Mouse (Mus musculus) limb, embryonic 10.5 days (tissue): ENCODE measurements around the gene Wwtr1. TPM values are rescaled to one million over a fixed set of nuclear protein-coding genes. Genes with fewer than 3 reads are reported as not detected.

ENCODE experiments used
- DNase-seq: peaks from one replicate; pipeline ENCODE4 v3.0.0-alpha.2; 2017; ENCODE audit warnings: low spot score
- H3K27ac ChIP-seq: fragments of 300-500 bp; sonication (generic); 2 replicates; pipeline ENCODE4 v1.5.1; 2016; ENCODE audit warnings: mild to moderate bottlenecking
- H3K27me3 ChIP-seq: fragments of 300-500 bp; sonication (generic); 2 replicates; pipeline ENCODE4 v1.6.1; 2016; ENCODE audit warnings: low read depth, mild to moderate bottlenecking; ENCODE audit not compliant: poor library complexity, severe bottlenecking
- H3K36me3 ChIP-seq: fragments of 300-500 bp; sonication (generic); 2 replicates; pipeline ENCODE4 v1.6.1; 2016; ENCODE audit warnings: mild to moderate bottlenecking, moderate library complexity
- H3K4me1 ChIP-seq: fragments of 300-500 bp; sonication (generic); 2 replicates; pipeline ENCODE4 v1.6.1; 2016
- H3K4me3 ChIP-seq: fragments of 300-500 bp; sonication (generic); 2 replicates; pipeline ENCODE4 v1.5.1; 2016; ENCODE audit warnings: mild to moderate bottlenecking, moderate library complexity
- H3K9me3 ChIP-seq: fragments of 300-500 bp; sonication (generic); replicated peaks from 2 replicates; pipeline ENCODE4 v1.6.1; 2016; ENCODE audit warnings: mild to moderate bottlenecking
- WGBS: fragments of 180-500 bp; shearing (Covaris S2); methylation state at CpG from one replicate; pipeline ENCODE4 v1.1.7; 2016; 5-methylcytosine and 5-hydroxymethylcytosine counted together
- polyA plus RNA-seq: library from polyadenylated mRNA; unstranded; fragments of >200 nt; fragmentation: Nextera tagmentation; extraction: Ambion mirVana; gene quantifications from 2 replicates; pipeline ENCODE4 v1.2.1, GENCODE M21; 2016

The Wwtr1 gene
- polyA plus RNA-seq, 1 experiment from 2014 or later: 10.7 TPM

GRCm38 (mm10) chr3:57576056-57576824 lies 530 bp upstream of the Wwtr1 start:
- no peaks in the 10 kb centered on the region for H3K9me3 ChIP-seq
- 0% methylated on average over 35 of the region's 35 CpGs for WGBS
- DNase-seq: peak; percentile 70
- peak overlapping the region; percentile 86 for H3K4me3 ChIP-seq
- H3K36me3 ChIP-seq: 0 out of 2 replicates have a peak, but pooled peaks cover 3% of the 10 kb centered on the region
- H3K27me3 ChIP-seq: no peaks in the 10 kb centered on the region
- peak overlapping the region; percentile 92 for H3K27ac ChIP-seq
- H3K4me1 ChIP-seq: peaks cover 28% of the 10 kb centered on the region

- H3K4me1 ChIP-seq: peaks cover 28% of the 10 kb centered on the region
- H3K9me3 ChIP-seq: no peaks in the 10 kb centered on the region
- peak overlapping the region; percentile 92 for H3K27ac ChIP-seq
- H3K27me3 ChIP-seq: no peaks in the 10 kb centered on the region
- peak; percentile 70 for DNase-seq
- H3K4me3 ChIP-seq: peak overlapping the region; percentile 86
- under 1% methylated on average over 58 of the region's 59 CpGs for WGBS
- H3K36me3 ChIP-seq: peaks cover 7% of the 10 kb centered on the region; the same call in 1 of the 2 replicates
Measured at GRCm38 (mm10) chr3:57574885-57575659, 638 bp downstream of the Wwtr1 start.

- Histone ChIP-seq H3K27me3 (no peaks in the 10 kb centered on the region), H3K36me3 (peaks cover 14% of the 10 kb centered on the region), H3K9me3 (no peaks in the 10 kb centered on the region), H3K27ac (peak overlapping the region; percentile 92), H3K4me1 (peaks cover 28% of the 10 kb centered on the region), H3K4me3 (peak overlapping the region; percentile 86)
- DNase-seq: peak; percentile 36
- WGBS: 51% methylated on average over 14 of the region's 14 CpGs
Measured at GRCm38 (mm10) chr3:57573898-57574570, 1.7 kb downstream of the Wwtr1 start.

DNA sequence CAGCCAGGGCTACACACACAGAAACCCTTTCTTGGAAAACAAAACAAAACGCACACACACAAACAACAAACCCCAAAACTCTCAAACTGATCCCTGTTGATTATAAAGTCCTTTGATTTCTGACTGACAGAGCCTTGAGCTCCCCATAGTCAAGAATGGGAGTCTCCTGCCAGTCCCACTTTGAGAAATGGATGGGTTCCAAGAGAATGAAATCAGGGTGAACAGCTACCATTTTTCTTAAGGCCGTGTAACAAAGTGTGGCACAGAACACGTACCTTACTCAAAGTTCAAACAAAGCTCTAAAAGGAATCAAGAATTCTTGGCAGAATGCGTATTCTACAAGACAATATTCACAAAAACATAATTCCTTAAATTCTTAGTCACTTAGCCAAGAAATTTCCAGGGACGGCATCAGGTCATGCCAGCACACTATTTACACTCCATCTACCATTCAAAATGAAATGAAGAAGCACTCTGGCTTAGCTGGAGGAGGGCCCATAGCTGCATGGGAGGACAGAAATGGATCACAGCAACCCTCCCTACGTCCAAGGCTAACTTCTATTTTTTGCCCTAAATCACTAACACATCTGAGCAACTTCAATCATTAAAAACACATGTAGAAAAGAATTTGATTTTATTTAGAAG lies 3.3 kb downstream of the Wwtr1 start:
- 88% methylated on average over 6 of the region's 6 CpGs for WGBS
- H3K4me3 ChIP-seq: no peak overlapping the region
- peaks cover 28% of the 10 kb centered on the region for H3K4me1 ChIP-seq
- DNase-seq: no peak
- H3K27me3 ChIP-seq: no peaks in the 10 kb centered on the region
- H3K27ac ChIP-seq: no peak overlapping the region
- H3K36me3 ChIP-seq: peaks cover 19% of the 10 kb centered on the region
- H3K9me3 ChIP-seq: no peaks in the 10 kb centered on the region

DNA sequence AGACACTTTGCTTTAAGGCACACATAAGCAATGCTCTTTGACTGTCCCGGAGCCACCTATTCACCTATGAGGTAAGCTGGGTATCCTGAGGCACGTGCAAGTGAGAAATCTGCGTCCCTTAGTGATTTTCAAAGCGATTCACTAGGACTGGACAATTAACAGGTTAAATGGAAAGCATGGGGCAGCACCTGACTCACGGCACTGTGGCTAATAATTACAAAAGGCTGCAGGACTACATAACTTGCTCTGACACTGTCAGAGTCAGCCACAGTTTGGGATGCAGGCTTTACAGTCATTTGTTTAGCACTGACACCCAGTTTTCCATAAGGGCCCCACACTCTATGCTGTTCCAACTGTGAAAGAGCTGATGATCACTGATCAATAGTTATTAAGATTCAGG lies 9.1 kb downstream of the Wwtr1 start:
- Histone ChIP-seq H3K27ac (no peak overlapping the region), H3K4me3 (no peak overlapping the region), H3K27me3 (no peaks in the 10 kb centered on the region), H3K4me1 (no peaks in the 10 kb centered on the region), H3K9me3 (no peaks in the 10 kb centered on the region), H3K36me3 (peaks cover 19% of the 10 kb centered on the region)
- 89% methylated on average over 5 of the region's 5 CpGs for WGBS
- no peak for DNase-seq

DNA sequence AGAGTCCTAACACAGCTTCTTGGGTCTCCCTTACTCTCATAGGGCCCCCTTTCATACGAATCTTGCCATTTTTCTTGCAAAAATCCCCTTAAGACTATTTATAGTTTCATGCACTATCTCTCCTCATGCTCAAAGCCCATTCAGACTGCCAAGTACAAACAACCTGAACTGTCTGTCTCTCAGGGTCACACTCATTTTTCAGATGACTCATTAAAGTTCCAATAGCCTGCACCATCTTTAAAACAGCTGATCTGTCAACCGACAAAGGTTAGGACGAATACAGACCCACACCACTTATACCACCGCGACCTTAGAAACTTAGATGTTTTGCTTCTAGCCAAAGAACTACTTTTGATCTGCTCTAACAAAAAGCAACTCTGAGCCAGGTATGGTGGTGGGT lies 12.1 kb downstream of the Wwtr1 start:
- no peaks in the 10 kb centered on the region for H3K27me3 ChIP-seq
- H3K4me3 ChIP-seq: no peak overlapping the region
- H3K9me3 ChIP-seq: no peaks in the 10 kb centered on the region
- DNase-seq: no peak
- no peaks in the 10 kb centered on the region for H3K4me1 ChIP-seq
- WGBS: 91% methylated on average over 5 of the region's 5 CpGs
- no peak overlapping the region for H3K27ac ChIP-seq
- H3K36me3 ChIP-seq: peaks cover 9% of the 10 kb centered on the region

DNA sequence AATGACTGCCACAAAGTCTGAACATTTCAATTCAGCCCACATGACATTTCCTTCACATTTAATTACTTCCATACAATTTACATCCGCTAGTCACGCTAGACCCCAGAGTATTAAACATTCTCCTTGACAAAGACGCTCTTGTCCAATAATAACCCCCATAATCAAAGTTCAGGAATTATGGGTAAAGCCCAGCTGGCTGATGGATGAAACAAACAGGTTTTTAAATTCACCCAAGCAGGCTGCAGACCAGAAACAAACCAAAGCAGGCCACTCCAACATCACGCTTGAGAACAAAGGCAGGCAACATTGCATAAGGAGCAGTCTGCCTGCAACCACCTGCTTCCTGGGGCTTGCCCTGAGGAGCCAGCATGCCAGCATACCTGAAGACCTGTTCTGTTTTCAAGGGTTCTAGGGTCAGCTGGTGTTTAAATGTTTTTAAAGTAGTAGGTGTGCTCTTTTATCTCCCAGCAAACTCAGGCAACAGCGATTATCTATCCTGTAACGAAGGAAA lies 12.7 kb downstream of the Wwtr1 start:
- no peak overlapping the region for H3K4me3 ChIP-seq
- 83% methylated on average over 6 of the region's 6 CpGs for WGBS
- H3K36me3 ChIP-seq: peaks cover 8% of the 10 kb centered on the region; the same call in 1 of the 2 replicates
- H3K27me3 ChIP-seq: no peaks in the 10 kb centered on the region
- H3K27ac ChIP-seq: no peak overlapping the region
- no peaks in the 10 kb centered on the region for H3K4me1 ChIP-seq
- DNase-seq: no peak
- H3K9me3 ChIP-seq: no peaks in the 10 kb centered on the region

DNA sequence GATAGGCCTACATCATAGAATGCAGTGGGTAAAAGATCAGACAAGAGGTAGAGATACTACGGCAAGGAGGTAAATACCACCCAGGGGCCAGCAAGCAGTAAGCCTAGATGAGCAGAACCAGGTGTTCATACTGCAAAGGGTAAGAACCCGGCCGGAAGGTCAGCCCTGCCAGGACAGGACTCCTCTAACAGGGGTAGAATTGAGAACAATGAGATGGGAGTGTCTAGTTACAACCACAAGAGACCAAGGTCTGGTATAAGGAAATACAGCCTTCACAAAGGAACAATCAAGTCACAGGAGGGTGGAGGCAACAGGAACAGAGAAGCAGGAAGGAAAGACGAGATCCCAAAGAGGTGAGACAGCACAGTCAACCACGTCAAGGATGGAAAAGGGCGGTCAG lies 16.9 kb downstream of the Wwtr1 start:
- H3K36me3 ChIP-seq: peaks cover 8% of the 10 kb centered on the region; the same call in 1 of the 2 replicates
- no peaks in the 10 kb centered on the region for H3K9me3 ChIP-seq
- H3K27ac ChIP-seq: no peak overlapping the region
- 88% methylated on average over 6 of the region's 6 CpGs for WGBS
- no peaks in the 10 kb centered on the region for H3K27me3 ChIP-seq
- no peak for DNase-seq
- no peaks in the 10 kb centered on the region for H3K4me1 ChIP-seq
- no peak overlapping the region for H3K4me3 ChIP-seq

DNA sequence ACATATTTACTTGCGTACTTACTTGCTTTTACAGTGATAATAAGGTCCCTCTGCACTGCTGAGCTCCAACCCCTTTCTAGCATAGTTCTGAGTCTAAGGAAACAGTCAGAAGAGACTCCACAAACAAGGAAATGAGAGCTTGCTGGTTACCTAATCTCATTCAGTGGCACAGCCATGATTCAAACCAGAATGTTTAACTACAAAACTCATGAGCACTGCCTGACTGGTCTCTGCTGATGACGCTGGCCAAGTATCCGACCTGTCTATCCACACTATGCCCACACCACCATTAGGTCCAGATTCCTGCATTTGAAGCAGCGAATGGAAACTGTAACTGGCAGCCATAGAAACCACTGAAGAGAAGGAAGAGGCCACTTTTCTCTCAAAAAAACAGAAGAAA lies 18.3 kb downstream of the Wwtr1 start:
- Histone ChIP-seq H3K4me1 (no peaks in the 10 kb centered on the region), H3K27me3 (no peaks in the 10 kb centered on the region), H3K9me3 (no peaks in the 10 kb centered on the region), H3K36me3 (peaks cover 5% of the 10 kb centered on the region; the same call in 1 of the 2 replicates), H3K27ac (no peak overlapping the region), H3K4me3 (no peak overlapping the region)
- DNase-seq: no peak
- WGBS: 96% methylated on average over 4 of the region's 4 CpGs

DNA sequence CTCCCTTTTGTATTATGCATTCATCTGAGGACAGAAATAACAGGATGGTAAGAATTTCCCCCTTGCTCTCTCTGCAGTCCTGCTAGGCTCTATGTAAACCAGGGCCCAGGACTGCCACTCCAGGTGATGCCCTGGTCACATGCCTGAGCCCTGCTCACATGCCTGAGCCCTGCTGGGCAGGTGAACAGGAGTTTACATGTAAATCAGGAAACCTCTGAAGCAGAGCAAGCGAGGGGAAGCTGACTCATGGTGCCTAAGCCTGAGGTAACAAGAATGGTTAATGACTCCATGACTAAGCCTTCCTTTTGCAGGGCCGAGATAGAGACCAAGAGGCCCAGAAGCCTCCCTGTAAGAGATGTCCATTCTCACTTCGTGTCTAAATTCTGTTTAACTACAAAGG lies 20.1 kb downstream of the Wwtr1 start:
- no peak overlapping the region for H3K4me3 ChIP-seq
- 0 out of 2 replicates have a peak, but pooled peaks cover 4% of the 10 kb centered on the region for H3K36me3 ChIP-seq
- no peak overlapping the region for H3K27ac ChIP-seq
- H3K4me1 ChIP-seq: no peaks in the 10 kb centered on the region
- WGBS: 72% methylated on average over 3 of the region's 3 CpGs
- no peak for DNase-seq
- no peaks in the 10 kb centered on the region for H3K9me3 ChIP-seq
- no peaks in the 10 kb centered on the region for H3K27me3 ChIP-seq

GRCm38 (mm10) chr3:57554890-57555239 lies 20.8 kb downstream of the Wwtr1 start:
- no peaks in the 10 kb centered on the region for H3K9me3 ChIP-seq
- H3K4me3 ChIP-seq: no peak overlapping the region
- WGBS: 82% methylated on average over 3 of the region's 3 CpGs
- no peak overlapping the region for H3K27ac ChIP-seq
- H3K36me3 ChIP-seq: 0 out of 2 replicates have a peak, but pooled peaks cover 4% of the 10 kb centered on the region
- no peaks in the 10 kb centered on the region for H3K4me1 ChIP-seq
- no peaks in the 10 kb centered on the region for H3K27me3 ChIP-seq
- DNase-seq: no peak

- H3K27ac ChIP-seq: no peak overlapping the region
- H3K27me3 ChIP-seq: no peaks in the 10 kb centered on the region
- 0 out of 2 replicates have a peak, but pooled peaks cover 4% of the 10 kb centered on the region for H3K36me3 ChIP-seq
- no peak overlapping the region for H3K4me3 ChIP-seq
- DNase-seq: no peak
- H3K9me3 ChIP-seq: no peaks in the 10 kb centered on the region
- WGBS: 91% methylated on average over 10 of the region's 10 CpGs
- H3K4me1 ChIP-seq: no peaks in the 10 kb centered on the region
Measured at GRCm38 (mm10) chr3:57554124-57554889, 21.4 kb downstream of the Wwtr1 start.
